Mouse (Mus musculus): Measurements from ENCODE around the gene Mpp2.

- TF ChIP-seq POLR2A (IDR thresholded peaks at IDR 0.05; ENCODE audit: low read depth, low read length) (no peak), CTCF (IDR thresholded peaks at IDR 0.05; ENCODE audit: borderline replicate concordance, insufficient read depth, low read length) (no peak)
Observed at GRCm38 (mm10) chr11:102068969-102069368, 19.3 kb downstream of the Mpp2 start.
